Mouse (Mus musculus) forebrain, embryonic 16.5 days (tissue): Measurements from ENCODE around the gene Fgfr2. TPM values are rescaled to one million over a fixed set of nuclear protein-coding genes. Genes with fewer than 3 reads are reported as not detected.
"Not testable (repeated sequence)": the region's sequence is repeated elsewhere in the genome, so short reads cannot be mapped to it uniquely, and the experiment has no call there.

ENCODE experiments used
- ATAC-seq: fragments of 200-750 bp; cut with Nextera tagmentation; 2 replicates; pipeline ENCODE4 v1.8.0; 2017; ENCODE audit warnings: mild to moderate bottlenecking, moderate library complexity
- H3K27ac ChIP-seq: fragments of 300-500 bp; sonication (generic); 2 replicates; pipeline ENCODE4 v1.5.1; 2014; ENCODE audit warnings: low read length, control low read depth
- H3K27me3 ChIP-seq: fragments of 300-500 bp; sonication (generic); replicated peaks from 2 replicates; pipeline ENCODE4 v1.6.1; 2014; ENCODE audit warnings: low read length; ENCODE audit not compliant: control insufficient read depth, insufficient read depth
- H3K36me3 ChIP-seq: fragments of 300-500 bp; sonication (generic); 2 replicates; pipeline ENCODE4 v1.6.1; 2014; ENCODE audit not compliant: control insufficient read depth, insufficient read depth
- H3K4me1 ChIP-seq: fragments of 300-500 bp; sonication (generic); replicated peaks from 2 replicates; pipeline ENCODE4 v1.6.1; 2014; ENCODE audit warnings: low read length; ENCODE audit not compliant: control insufficient read depth, insufficient read depth
- H3K4me2 ChIP-seq: fragments of 300-500 bp; sonication (generic); 2 replicates; pipeline ENCODE4 v1.6.1; 2014; ENCODE audit warnings: mild to moderate bottlenecking, low read length, control low read depth
- H3K4me3 ChIP-seq: fragments of 300-500 bp; sonication (generic); replicated peaks from 2 replicates; pipeline ENCODE4 v1.5.1; 2014; ENCODE audit warnings: mild to moderate bottlenecking, low read length, control low read depth
- H3K9ac ChIP-seq: fragments of 300-500 bp; sonication (generic); replicated peaks from 2 replicates; pipeline ENCODE4 v1.6.1; 2014; ENCODE audit warnings: low read depth, low read length, control low read depth
- H3K9me3 ChIP-seq: fragments of 300-500 bp; sonication (generic); 2 replicates; pipeline ENCODE4 v1.6.1; 2016; ENCODE audit warnings: low read length; ENCODE audit not compliant: control insufficient read depth
- WGBS: fragments of 180-500 bp; shearing (Covaris S2); extraction: QIAGEN DNeasy Blood & Tissue Kit; methylation state at CpG from one replicate; pipeline ENCODE4 v1.1.7; 2014; 5-methylcytosine and 5-hydroxymethylcytosine counted together
- polyA plus RNA-seq: library from polyadenylated mRNA; unstranded; fragments of >200 nt; fragmentation: Nextera tagmentation; extraction: Ambion mirVana; gene quantifications from 2 replicates; pipeline ENCODE4 v1.2.1, GENCODE M21; 2015

Fgfr2 gene
- polyA plus RNA-seq, 1 experiment from 2014 or later: 39.2 TPM

- H3K9ac ChIP-seq: no peak overlapping the region
- H3K4me3 ChIP-seq: no peak overlapping the region
- H3K4me2 ChIP-seq: no peak overlapping the region
- H3K27ac ChIP-seq: no peak overlapping the region
- no peaks in the 10 kb centered on the region for H3K27me3 ChIP-seq
- no peaks in the 10 kb centered on the region for H3K9me3 ChIP-seq
- H3K4me1 ChIP-seq: no peaks in the 10 kb centered on the region
- WGBS: 86% methylated on average over 5 of the region's 5 CpGs
- ATAC-seq: no peak
- no peaks in the 10 kb centered on the region for H3K36me3 ChIP-seq
Observed at GRCm38 (mm10) chr7:132447558-132447957, 675.6 kb downstream of the Fgfr2 start.

GRCm38 (mm10) chr7:132446841-132447240 is 676.3 kb downstream of the Fgfr2 start:
- 67% methylated on average over 5 of the region's 5 CpGs for WGBS
- Histone ChIP-seq H3K36me3 (no peaks in the 10 kb centered on the region), H3K27me3 (no peaks in the 10 kb centered on the region), H3K4me2 (no peak overlapping the region), H3K9me3 (no peaks in the 10 kb centered on the region), H3K9ac (no peak overlapping the region), H3K4me3 (no peak overlapping the region), H3K27ac (no peak overlapping the region), H3K4me1 (no peaks in the 10 kb centered on the region)
- no peak for ATAC-seq

- Histone ChIP-seq H3K4me2 (no peak overlapping the region), H3K4me3 (no peak overlapping the region), H3K4me1 (no peaks in the 10 kb centered on the region), H3K9ac (no peak overlapping the region), H3K36me3 (no peaks in the 10 kb centered on the region), H3K27me3 (no peaks in the 10 kb centered on the region), H3K9me3 (no peaks in the 10 kb centered on the region), H3K27ac (no peak overlapping the region)
- WGBS: 98% methylated on average over 2 of the region's 2 CpGs
- no peak for ATAC-seq
Observed at GRCm38 (mm10) chr7:132444221-132444620, 678.9 kb downstream of the Fgfr2 start.

- H3K9ac ChIP-seq: no peak overlapping the region
- no peak for ATAC-seq
- H3K4me1 ChIP-seq: no peaks in the 10 kb centered on the region
- H3K4me3 ChIP-seq: no peak overlapping the region
- H3K36me3 ChIP-seq: no peaks in the 10 kb centered on the region
- H3K27ac ChIP-seq: no peak overlapping the region
- WGBS: 79% methylated on average over 2 of the region's 2 CpGs
- no peaks in the 10 kb centered on the region for H3K9me3 ChIP-seq
- H3K27me3 ChIP-seq: no peaks in the 10 kb centered on the region
- H3K4me2 ChIP-seq: no peak overlapping the region
Observed at GRCm38 (mm10) chr7:132443769-132444168, 679.4 kb downstream of the Fgfr2 start.

- no peak for ATAC-seq
- Histone ChIP-seq H3K36me3 (no peaks in the 10 kb centered on the region), H3K4me2 (no peak overlapping the region), H3K27ac (no peak overlapping the region), H3K27me3 (no peaks in the 10 kb centered on the region), H3K9me3 (no peaks in the 10 kb centered on the region), H3K4me3 (no peak overlapping the region), H3K9ac (no peak overlapping the region), H3K4me1 (no peaks in the 10 kb centered on the region)
- WGBS: 94% methylated on average over 3 of the region's 3 CpGs
Observed at GRCm38 (mm10) chr7:132443134-132443533, 680.0 kb downstream of the Fgfr2 start.

- not testable (repeated sequence) for H3K9ac ChIP-seq, H3K36me3 ChIP-seq, H3K4me2 ChIP-seq, H3K9me3 ChIP-seq, ATAC-seq, H3K27ac ChIP-seq, H3K4me1 ChIP-seq, H3K27me3 ChIP-seq, H3K4me3 ChIP-seq
- 93% methylated on average over 3 of the region's 3 CpGs for WGBS
Observed at GRCm38 (mm10) chr7:132442133-132442763, 680.9 kb downstream of the Fgfr2 start.

- Histone ChIP-seq H3K27me3 (no peaks in the 10 kb centered on the region), H3K4me2 (no peak overlapping the region), H3K36me3 (no peaks in the 10 kb centered on the region), H3K4me3 (no peak overlapping the region), H3K27ac (no peak overlapping the region), H3K9me3 (no peaks in the 10 kb centered on the region), H3K9ac (no peak overlapping the region), H3K4me1 (no peaks in the 10 kb centered on the region)
- 92% methylated on average over 6 of the region's 6 CpGs for WGBS
- ATAC-seq: no peak
Observed at GRCm38 (mm10) chr7:132439916-132440315, 683.2 kb downstream of the Fgfr2 start.

GRCm38 (mm10) chr7:132438060-132438459 is 685.1 kb downstream of the Fgfr2 start:
- no peaks in the 10 kb centered on the region for H3K27me3 ChIP-seq
- no peak overlapping the region for H3K4me3 ChIP-seq
- no peak overlapping the region for H3K9ac ChIP-seq
- no peak for ATAC-seq
- no peak overlapping the region for H3K4me2 ChIP-seq
- no peaks in the 10 kb centered on the region for H3K36me3 ChIP-seq
- 43% methylated on average over 6 of the region's 6 CpGs for WGBS
- H3K9me3 ChIP-seq: no peaks in the 10 kb centered on the region
- no peaks in the 10 kb centered on the region for H3K4me1 ChIP-seq
- no peak overlapping the region for H3K27ac ChIP-seq

- Histone ChIP-seq H3K4me1 (no peaks in the 10 kb centered on the region), H3K27me3 (no peaks in the 10 kb centered on the region), H3K9me3 (no peaks in the 10 kb centered on the region), H3K36me3 (no peaks in the 10 kb centered on the region), H3K4me2 (no peak overlapping the region), H3K9ac (no peak overlapping the region), H3K4me3 (no peak overlapping the region), H3K27ac (no peak overlapping the region)
- 89% methylated on average over 3 of the region's 3 CpGs for WGBS
- no peak for ATAC-seq
Observed at GRCm38 (mm10) chr7:132437431-132437830, 685.7 kb downstream of the Fgfr2 start.

- no peak for ATAC-seq
- WGBS: 89% methylated on average over 8 of the region's 8 CpGs
- no peaks in the 10 kb centered on the region for H3K27me3 ChIP-seq
Observed at GRCm38 (mm10) chr7:132435486-132436055, 687.6 kb downstream of the Fgfr2 start.

More at GRCm38 (mm10) chr7:132435486-132436055, 687.6 kb downstream of the Fgfr2 start:
- no peaks in the 10 kb centered on the region for H3K4me1 ChIP-seq
- no peak overlapping the region for H3K4me2 ChIP-seq
- no peaks in the 10 kb centered on the region for H3K9me3 ChIP-seq
- no peak overlapping the region for H3K4me3 ChIP-seq
- H3K9ac ChIP-seq: no peak overlapping the region
- H3K27ac ChIP-seq: no peak overlapping the region
- H3K36me3 ChIP-seq: no peaks in the 10 kb centered on the region
